Mouse (Mus musculus): ENCODE results near the gene Jmjd7. TPM values are rescaled to one million over a fixed set of nuclear protein-coding genes. Genes with fewer than 3 reads are reported as not detected.

Gene Jmjd7
- polyA plus RNA-seq, 1 experiment = 4.1 TPM

DNA sequence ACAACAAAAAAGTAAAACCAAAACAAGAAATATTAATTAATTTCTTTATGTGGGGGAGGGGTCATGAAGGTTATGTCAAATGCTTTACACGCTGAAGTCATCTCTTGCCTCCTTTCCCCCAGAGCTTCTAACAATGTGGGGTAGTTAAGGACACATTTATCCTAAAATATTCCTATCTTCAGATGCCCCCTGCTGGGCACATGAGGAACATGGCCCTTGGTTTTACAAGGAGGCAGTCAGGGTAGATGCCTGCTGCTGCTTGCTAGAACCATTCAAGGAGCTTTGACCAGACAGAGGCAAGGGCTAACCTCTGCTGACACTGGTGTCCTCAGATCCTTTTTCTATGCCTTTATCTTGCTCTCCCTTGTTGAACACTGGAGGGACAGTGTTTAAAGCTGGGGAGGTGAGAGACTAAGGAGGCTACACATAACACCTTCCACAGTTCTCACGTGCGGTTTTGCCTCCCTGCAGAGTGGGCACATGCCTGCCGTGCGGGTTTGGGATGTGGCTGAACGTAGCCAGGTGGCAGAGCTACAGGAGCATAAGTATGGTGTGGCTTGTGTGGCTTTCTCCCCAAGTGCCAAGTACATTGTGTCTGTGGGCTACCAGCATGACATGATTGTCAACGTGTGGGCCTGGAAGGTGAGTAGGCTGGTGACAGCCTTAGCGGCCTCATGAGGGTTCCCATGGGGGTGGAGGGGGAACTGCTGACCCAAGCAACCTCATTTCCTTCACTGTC lies 15.7 kb upstream of the Jmjd7 start:
- DNase-seq (ENCODE audit: extremely low spot score in 1 of 2, low spot score in 1 of 2) = peak in 1 of 2 experiments; percentile 82

DNA sequence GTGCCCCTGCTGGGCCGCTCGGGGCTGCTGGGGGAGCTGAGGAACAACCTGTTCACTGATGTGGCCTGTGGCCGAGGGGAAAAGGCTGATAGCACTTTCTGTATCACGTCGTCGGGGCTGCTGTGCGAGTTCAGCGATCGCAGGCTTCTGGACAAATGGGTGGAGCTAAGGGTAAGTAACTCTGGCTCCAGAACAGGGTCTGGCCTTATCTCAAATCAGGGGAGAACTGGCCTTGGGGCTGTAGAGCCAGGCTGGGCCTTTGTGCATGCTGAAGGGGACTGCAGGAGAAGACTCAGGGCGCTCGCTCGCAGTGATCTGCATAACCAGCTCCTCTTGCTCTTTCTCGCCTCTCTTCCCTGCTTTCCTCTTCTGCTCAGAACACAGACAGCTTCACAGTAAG lies 14.4 kb upstream of the Jmjd7 start:
- DNase-seq (ENCODE audit: extremely low spot score in 1 of 2, low spot score in 1 of 2) = no peak

DNA sequence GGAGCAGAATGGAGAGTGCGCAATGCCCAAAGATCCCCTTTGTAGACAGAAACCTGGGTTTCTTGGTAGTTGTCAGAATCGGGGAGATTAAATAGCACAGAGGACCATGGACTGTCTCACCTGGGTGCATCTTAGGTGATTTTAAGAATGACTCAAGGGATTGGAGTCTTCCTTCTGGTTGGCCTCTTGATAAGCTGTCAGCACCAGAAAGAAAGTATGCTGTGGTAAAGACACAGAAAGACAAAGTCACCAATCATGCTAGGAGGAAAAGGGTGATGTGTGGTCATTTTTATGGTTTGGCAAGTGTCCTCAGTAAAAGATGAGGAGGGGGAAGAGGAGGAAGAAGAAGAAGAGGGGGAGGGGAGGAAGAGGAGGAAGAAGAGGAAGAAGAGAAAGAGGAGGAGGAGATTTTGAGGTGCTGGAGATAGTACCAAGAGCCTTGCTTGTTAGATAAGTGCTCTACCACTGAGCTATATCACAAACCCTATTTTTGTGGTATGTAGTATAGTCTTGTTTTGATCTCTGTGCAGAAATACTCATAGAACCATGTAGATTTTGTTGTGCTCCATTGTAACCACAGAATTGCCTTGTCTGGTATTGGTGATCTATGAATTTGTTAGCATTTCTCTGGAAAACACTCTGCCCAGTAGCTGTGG lies 13.3 kb upstream of the Jmjd7 start:
- DNase-seq (ENCODE audit: extremely low spot score in 1 of 2, low spot score in 1 of 2) = no peak

DNA sequence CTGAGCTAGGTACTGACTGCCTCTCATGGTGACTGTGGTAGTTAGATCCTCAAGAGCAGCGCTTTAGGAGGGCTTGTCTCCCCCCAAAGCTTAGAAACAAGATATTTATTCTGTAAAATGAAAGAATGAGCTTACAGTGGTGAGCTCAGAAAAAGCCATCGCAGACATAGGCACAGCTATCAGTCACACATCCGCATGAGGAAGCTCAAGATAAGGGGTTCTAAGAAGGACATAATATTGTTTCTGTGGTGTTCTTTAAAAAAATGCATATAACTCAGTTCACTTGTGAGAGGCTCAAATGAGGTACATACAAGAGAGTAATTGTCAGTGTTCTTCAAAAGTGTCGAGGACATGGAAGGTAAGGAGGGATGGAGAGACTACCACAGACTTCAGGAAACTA lies 11.4 kb upstream of the Jmjd7 start:
- DNase-seq (ENCODE audit: extremely low spot score in 1 of 2, low spot score in 1 of 2) = no peak

DNA sequence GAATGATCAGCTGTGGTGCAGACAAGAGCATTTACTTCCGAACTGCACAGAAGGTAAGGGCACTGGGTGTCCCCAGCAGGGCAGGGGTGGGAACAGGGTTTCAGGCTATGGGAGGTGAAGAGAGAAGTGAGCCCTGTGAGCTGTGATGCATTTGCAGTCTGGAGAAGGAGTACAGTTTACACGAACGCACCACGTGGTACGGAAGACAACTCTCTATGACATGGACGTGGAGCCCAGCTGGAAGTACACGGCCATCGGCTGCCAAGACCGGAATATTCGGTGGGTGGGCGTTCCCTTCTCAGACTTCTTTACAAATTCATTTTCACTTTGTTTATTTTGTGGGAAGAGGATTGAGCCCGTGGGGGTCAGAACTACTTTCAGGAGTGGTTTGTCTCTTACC lies 9.7 kb upstream of the Jmjd7 start:
- DNase-seq (ENCODE audit: extremely low spot score in 1 of 2, low spot score in 1 of 2) = no peak

DNA sequence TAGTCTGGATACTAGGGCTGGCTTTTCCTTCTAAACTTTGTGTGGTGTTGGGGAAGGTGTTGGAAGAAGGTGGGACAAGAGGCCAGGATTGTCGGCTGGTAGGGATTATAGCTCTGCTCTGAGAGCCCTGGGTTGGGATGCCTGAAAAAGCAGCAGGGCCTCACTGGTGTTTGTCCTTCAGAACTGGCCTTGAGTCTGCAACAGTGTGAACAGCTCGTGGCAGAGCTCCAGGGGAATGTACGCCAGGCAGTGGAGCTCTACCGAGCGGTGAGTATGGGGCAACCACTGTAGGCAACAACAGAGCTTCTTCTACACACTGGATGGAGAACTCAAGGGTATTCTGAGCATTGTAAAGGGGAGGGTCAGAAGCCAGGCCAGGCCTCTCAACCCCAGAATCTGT lies 2.9 kb upstream of the Jmjd7 start:
- DNase-seq (ENCODE audit: extremely low spot score in 1 of 2, low spot score in 1 of 2) = no peak

DNA sequence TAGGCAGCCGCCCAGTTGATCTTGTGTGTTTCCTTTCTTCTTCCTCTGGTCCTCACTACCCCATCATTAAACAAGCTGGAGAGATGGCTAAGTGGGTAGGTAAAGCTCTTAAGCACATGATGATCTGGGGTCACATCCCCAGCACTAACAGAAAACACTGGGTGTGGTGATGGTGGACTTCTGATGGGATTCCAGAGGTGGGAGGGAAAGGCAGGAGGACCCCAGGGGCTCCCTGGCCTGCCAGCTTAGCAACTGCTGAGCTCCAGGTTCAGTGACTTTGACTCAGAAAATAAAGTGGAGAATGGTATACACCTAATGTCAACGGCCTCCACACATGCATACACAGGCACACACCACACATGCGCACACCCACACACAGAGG lies 658 bp downstream of the Jmjd7 start:
- DNase-seq (ENCODE audit: extremely low spot score in 1 of 2, low spot score in 1 of 2) = no peak

DNA sequence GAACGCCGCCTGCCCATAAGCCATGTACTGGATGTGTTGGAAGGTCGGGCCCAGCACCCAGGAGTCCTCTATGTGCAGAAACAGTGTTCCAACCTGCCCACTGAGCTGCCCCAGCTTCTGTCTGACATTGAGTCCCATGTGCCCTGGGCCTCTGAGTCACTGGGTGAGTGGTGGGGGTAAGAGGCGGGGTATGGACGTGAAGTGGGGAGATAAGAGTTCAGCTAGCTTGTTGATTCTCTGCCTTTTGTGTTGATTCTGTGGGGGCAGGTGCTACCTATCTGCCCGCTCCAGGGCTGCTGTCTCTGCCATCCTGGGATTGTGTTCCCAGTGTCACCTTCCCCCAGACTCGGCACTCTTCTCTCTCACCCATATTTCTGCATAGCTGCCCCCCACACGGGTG lies 3.1 kb downstream of the Jmjd7 start:
- no peak for DNase-seq (ENCODE audit: extremely low spot score in 1 of 2, low spot score in 1 of 2)

DNA sequence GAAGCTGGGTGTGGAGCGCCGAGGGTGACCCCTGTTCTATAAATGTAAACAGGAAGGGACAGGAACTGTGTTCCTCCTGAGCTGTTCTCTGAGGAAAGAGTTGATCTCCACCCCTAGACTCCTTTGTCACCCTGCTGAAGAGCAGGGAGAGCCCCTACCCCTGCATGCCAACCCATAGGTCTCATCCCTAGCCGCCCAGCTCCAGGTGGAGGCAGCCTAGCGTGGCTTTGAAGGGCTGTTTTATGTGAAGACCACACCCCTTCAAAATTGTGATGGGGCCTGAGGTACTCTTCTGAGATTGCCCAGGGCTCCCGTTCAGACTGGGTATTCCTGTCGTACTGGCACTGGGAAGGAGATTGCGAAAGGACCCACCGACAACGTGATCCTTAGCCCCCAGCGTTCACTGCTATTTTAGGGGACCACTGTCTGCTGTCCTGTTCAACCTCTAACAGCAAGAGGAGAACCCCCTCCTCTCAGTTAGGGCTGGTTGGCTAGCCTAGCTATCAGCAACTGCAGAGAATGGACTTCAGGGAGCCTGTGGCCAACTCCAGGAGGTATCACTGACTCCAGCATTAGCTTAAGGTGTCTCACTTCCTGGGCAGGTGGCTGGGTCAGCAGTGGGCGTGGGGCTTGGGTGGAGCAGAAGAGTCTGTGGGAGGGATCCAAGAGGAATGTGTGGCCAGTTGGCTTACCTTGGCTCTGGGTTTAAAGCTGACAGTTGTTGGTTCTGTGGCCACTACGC lies 5.6 kb downstream of the Jmjd7 start, which contains the start of gene Pla2g4b:
Gene Pla2g4b (plus strand): TSS at position 692 of the 742 bp plus-strand sequence.
- no peak for DNase-seq (ENCODE audit: extremely low spot score in 1 of 2, low spot score in 1 of 2)

DNA sequence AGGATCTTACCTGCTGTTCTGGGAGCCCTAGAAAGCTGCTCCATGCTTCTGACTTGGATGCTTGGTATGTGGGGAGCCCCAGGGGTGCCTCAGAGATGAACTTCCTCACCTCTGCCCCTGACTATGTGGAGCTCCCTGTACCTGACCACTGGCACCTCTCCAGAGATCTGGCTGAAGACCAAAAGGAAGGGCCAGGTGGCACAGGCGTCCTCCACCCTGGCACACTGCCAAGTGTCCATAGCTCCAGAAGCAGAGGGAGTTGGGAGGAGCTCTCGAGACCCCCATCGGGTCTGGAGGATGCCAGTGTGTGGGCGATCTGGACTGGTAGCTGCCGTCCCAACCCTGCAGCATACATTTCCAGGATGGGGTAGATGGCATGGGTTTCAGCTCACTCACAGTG lies 6.4 kb downstream of the Jmjd7 start:
- no peak for DNase-seq (ENCODE audit: extremely low spot score in 1 of 2, low spot score in 1 of 2)

DNA sequence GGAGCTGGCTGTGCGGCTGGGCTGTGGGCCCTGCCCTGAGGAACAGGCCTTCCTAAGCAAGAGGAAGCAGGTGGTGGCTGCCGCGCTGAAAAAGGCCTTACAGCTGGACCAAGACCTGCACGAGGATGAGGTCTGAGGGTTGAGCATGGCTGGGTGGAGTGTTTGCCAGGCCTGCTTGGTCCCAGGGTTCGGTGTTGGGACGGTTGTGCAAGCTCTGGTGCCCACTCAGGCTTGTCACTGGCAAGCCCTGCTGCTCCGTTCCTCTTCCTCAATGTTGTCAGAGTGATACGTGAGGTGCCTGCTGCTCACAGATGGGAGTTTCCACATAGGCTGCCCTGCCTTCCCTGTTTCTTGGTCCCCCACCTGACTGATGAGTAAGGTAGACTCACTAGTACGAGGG lies 10.5 kb downstream of the Jmjd7 start:
- DNase-seq (ENCODE audit: extremely low spot score in 1 of 2, low spot score in 1 of 2) = no peak

DNA sequence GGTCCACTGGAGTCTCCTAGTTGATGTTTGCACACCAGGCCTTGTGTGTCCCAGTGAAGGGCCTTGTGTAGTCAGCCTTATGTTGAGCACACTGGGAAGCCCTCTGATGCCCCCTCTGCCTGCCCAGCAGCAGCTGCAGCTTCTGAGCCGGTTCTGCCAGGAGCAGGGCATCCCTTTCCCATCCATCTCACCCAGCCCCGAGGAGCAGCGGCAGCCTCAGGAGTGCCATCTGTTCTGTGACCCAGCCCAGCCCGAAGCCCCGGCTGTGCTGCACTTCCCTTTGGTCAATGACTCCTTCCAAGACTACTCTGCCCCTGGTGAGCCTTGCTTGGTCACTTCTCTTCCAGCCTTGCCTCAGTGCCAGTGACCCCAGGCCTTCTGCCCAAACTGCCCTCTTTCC lies 13.7 kb downstream of the Jmjd7 start:
- DNase-seq (ENCODE audit: extremely low spot score in 1 of 2, low spot score in 1 of 2) = no peak

DNA sequence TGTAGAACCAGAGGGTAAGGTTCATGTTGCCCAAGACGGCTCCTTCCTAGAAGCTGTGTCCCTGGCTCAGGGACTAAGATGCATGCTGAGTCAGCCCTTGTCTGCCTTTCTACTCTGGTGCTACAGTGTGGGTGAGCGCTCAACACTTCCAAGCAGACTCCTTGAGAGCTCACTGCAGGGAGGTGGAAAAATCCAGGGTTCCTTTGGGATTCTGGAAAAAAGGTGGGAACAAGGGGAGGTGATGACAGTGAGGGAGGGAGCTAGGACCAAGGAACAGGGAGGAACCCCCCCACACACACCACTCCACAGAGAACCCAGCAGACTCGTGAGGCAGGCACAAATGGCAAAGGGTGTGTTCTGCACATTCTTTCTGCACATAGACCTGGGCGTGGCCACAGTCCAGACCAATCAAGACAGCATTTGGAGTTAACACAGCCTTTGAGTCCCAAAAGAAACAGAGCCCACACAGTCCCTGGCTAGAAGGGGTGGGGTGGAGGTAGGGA lies 16.9 kb downstream of the Jmjd7 start:
- peak; percentile 67 to 76 for DNase-seq (ENCODE audit: extremely low spot score in 1 of 2, low spot score in 1 of 2)

DNA sequence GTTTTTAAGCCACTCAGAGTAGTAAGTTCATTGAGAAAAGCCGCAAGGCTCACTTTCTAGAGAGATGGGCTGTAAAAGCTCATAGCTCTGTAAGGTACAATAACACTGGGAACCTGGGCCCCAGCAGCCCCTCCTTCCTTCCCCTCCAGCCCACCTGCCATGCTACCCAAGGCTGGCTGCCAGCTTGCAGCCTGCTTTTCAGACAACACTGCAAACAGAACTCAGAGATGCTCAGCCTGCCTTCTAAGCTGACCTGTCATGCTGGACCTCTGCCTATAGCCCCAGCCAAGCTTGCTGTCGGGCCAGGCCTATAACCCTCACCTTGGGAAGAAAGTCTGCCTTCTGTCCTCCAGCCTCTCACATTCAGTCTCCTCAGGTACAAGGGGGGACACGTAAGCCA lies 17.4 kb downstream of the Jmjd7 start:
- no peak for DNase-seq (ENCODE audit: extremely low spot score in 1 of 2, low spot score in 1 of 2)

DNA sequence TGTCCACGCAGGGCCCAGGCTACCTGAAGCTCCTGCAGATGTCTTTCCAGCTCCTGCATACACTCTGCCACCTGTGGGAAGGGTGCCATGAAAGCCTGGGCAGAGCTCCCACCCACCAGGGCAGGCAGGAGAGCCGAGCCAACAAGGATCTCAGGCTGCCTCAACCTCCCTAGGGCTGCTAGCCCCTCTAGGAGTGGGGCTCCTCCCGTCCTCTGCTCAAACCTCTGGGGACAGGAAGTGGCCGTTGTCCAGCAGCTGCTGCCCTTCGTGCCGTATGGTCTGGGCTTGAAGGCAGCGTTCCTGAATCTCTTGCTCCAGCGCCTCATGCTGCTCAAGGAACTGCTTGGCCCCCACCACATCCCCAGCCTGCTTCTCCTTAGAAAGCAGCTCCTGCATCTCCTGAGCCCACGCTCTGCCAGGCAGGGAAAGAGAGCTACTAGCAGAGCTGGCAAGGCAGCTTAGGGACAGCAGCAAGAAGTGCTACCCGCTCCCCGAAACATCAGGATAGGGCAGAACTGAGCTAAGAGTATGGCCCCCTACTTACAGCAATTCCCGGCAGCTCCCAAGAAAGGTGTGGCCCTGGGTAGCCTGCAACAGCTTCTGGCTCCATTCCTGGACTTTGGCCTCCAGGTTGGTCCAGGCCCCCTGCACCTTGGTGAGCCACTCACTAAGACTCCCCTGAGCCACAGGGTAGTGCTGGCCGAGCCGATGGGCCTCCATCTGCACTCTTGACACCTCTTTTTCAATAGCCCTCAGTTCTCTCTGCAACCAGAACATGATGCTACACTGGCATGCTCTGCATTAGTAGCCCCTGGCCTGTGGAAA lies 19.4 kb downstream of the Jmjd7 start:
- peak; percentile 52 to 70 for DNase-seq (ENCODE audit: extremely low spot score in 1 of 2, low spot score in 1 of 2)

DNA sequence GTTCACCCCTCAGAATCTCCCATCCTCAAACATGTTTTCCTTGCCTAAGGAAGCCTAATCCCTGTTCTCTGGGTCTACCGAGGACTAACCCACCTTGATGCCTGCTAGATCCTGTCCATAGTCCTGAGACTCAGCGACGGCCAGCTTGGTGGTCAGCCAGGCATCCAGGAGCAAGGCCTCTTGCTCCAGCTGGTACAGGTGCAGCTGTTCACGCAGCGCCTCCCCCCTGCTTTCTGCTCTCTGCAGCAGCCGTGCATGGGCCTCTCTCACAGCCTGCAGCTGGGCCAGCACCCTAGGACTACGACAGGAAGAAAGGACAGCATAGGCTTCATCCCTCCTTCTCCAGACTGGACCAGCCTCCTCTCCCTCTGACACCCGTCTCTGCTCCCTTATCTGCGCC lies 20.9 kb downstream of the Jmjd7 start:
- DNase-seq (ENCODE audit: extremely low spot score in 1 of 2, low spot score in 1 of 2) = no peak

DNA sequence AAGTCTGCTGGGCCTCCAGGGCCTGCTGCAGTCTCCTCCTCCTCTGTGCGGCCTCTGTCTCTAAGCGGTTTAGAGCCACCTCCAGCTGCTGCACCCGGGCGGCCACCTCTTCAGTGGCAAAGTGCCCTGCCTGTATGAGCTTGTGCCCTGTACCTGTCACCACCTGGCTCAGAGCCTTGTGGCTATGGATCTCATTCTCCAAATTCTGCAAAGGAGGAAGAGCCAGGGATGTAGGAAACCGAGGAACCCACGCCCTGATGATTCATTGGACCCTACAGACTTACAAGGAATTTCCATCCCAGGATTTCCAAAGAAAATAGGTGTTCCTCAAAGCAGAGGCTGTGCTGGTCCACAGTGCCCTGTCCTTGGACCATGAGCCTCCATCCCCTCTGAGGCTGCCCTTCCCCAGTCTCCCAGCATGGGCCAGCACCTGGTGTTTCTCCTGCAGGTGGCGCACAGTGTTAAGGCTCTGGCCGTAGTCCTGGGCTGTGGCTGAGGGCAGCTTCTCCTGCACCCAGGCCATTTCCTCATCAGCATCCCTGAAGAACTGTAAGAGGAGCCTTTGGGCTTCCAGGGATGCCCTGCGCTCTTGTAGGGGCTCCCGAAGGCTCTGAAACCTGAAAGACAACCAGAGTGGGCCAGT lies 22.5 kb downstream of the Jmjd7 start:
- peak in 1 of 2 experiments; percentile 45 for DNase-seq (ENCODE audit: extremely low spot score in 1 of 2, low spot score in 1 of 2)

DNA sequence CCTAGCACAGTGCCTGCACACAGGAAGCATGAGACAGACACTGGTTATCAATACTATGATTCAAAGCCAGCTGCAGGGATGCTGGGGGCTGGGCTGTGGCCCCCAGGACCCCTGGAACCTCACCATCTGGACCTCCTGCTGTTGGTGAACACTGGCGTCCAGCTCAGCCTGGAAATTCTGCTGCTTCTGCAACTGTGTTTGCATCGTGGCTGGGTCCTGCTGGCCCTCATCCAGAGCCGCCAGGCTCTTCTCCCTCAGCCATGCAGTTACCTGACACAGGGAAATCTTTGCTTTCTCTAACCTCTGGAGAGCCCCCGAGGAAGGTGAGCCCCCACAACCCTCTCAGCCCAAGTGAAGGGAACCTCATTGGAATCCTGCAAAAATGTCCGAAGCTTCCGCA lies 24.1 kb downstream of the Jmjd7 start:
- no peak for DNase-seq (ENCODE audit: extremely low spot score in 1 of 2, low spot score in 1 of 2)

DNA sequence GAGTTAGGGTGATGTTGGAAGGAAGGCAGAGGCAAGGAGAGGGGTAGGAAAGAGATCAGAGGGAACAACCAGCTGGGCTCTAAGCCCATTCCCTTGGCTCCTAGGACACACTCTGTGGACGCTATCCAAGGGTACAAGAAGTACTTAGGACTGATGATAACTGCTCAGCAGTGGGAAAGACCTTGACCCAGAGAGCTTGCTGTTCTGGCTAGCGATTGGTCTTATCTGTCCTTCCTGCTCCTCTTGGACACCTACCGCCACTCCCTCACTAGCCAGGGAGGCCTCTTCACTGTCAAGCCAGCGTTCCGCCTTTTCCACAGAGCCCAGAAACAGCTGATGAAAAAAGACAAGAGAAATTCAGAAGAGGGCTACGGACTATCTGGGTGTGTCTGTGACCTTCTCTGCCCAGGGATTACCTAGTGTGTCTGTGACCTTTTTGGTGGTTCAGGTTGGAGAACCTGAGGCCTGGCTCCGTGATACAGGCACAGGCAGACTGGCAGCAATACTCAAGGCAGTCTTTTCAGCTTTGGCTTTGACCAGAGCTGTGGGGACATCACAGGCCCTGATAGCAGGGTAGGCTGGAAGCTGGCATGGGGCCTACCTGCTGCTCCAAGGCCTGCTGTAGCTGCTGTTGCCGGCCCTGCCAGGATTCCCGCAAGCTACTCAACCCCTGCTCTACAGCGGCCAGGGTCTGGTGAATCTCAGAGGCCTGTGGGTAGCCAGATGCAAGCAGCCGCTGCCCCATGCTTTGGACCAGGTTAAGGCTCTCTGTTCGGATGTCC lies 27.7 kb downstream of the Jmjd7 start:
- no peak for DNase-seq (ENCODE audit: extremely low spot score in 1 of 2, low spot score in 1 of 2)

Measured in frontal cortex, adult 2 months (tissue).